In the genomic region with DNA sequence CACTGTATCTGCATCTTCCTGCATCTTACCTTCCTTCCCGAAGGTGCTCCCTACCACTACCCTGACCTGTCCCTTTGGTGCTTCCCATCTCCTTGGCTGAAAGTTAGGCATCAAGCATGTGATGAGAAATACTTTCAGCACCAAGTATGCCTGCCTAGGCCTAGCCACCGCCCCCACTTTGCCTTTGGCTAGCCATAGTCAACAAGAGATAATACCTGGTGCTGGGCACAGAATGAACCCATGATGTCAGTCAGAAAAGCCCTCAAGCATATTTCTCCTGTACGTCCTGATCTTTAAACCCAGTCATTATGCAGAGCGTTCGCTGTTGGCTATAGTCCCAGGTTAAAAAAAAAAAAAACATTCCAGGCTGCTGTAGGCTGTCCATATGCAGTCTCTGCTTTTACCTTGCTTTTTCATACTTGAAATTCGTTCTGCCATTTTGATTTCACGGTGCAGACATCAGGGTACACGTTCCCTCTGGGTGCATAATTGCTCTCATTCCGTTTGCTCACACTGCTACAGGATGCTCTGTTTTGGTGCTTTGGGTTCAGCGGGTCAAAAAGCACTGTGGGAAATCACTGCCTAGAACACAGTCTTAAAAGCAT, we compare ENCODE assay signal across 23 mouse cellular contexts. TPM values are rescaled to one million over a fixed set of nuclear protein-coding genes. Genes with fewer than 3 reads are reported as not detected.
A peak's percentile ranks its signal among the peaks of the same experiment; 100 is the strongest.
DNase-seq lines count a peak whose midpoint lies in the region; ATAC-seq lines count a peak whose summit lies in the region.
"Had no signal": no experiment of that assay in that cellular context is flagged by ENCODE, and none has a peak within 500 bp of the region (broad histone marks: within the 10 kb centered on the region; RNA-seq: fewer than 3 reads in every experiment).

No protein-coding gene starts in this region.

- no peaks in the 10 kb centered on the region for H3K36me3 ChIP-seq in hindbrain, embryonic 16.5 days (ENCODE audit: control insufficient read depth, insufficient read depth, low read length)
- no peaks in the 10 kb centered on the region for H3K36me3 ChIP-seq in hindbrain, embryonic 13.5 days
- H3K36me3 ChIP-seq in embryonic facial prominence, embryonic 13.5 days, result no peaks in the 10 kb centered on the region
- H3K36me3 ChIP-seq in midbrain, embryonic 16.5 days (ENCODE audit: control insufficient read depth, insufficient read depth, low read length), result no peaks in the 10 kb centered on the region
- no peaks in the 10 kb centered on the region for H3K36me3 ChIP-seq in neural tube, embryonic 15.5 days
- H3K36me3 ChIP-seq: forebrain, embryonic 10.5 days; heart, embryonic 10.5 days; limb, embryonic 13.5 days; lung, embryonic 15.5 days had no signal

- no peak overlapping the region for H3K27ac ChIP-seq in hindbrain, embryonic 16.5 days (ENCODE audit: low read depth, low read length)
- no peak overlapping the region for H3K27ac ChIP-seq in hindbrain, embryonic 13.5 days
- peak overlapping the region; percentile 22; the same call in 1 of the 2 replicates for H3K27ac ChIP-seq in embryonic facial prominence, embryonic 13.5 days
- no peak overlapping the region for H3K27ac ChIP-seq in midbrain, embryonic 16.5 days (ENCODE audit: low read length)
- no peak overlapping the region for H3K27ac ChIP-seq in neural tube, embryonic 15.5 days (replicated peaks)
- H3K27ac ChIP-seq: forebrain, embryonic 10.5 days; gastrocnemius, adult 2 months; heart, embryonic 10.5 days; limb, embryonic 13.5 days; liver, embryonic 14.5 days; lung, embryonic 15.5 days had no signal

- H3K4me3 ChIP-seq in hindbrain, embryonic 16.5 days (ENCODE audit: low read length), result no peak overlapping the region
- no peak overlapping the region for H3K4me3 ChIP-seq in hindbrain, embryonic 13.5 days
- no peak overlapping the region for H3K4me3 ChIP-seq in embryonic facial prominence, embryonic 13.5 days
- no peak overlapping the region for H3K4me3 ChIP-seq in midbrain, embryonic 16.5 days (ENCODE audit: low read depth, low read length)
- H3K4me3 ChIP-seq in neural tube, embryonic 15.5 days (replicated peaks), result no peak overlapping the region
- H3K4me3 ChIP-seq: forebrain, embryonic 10.5 days; gastrocnemius, adult 2 months; heart, embryonic 10.5 days; limb, embryonic 13.5 days; lung, embryonic 15.5 days had no signal

- no peaks in the 10 kb centered on the region for H3K4me1 ChIP-seq in hindbrain, embryonic 16.5 days (ENCODE audit: control insufficient read depth, insufficient read depth, low read depth, low read length)
- peaks cover 11% of the 10 kb centered on the region for H3K4me1 ChIP-seq in hindbrain, embryonic 13.5 days (replicated peaks)
- peaks cover 24% of the 10 kb centered on the region for H3K4me1 ChIP-seq in embryonic facial prominence, embryonic 13.5 days
- H3K4me1 ChIP-seq in midbrain, embryonic 16.5 days (ENCODE audit: control insufficient read depth, insufficient read depth, low read length), result peaks cover 3% of the 10 kb centered on the region; the same call in 1 of the 2 replicates
- H3K4me1 ChIP-seq in neural tube, embryonic 15.5 days, result no peaks in the 10 kb centered on the region
- H3K4me1 ChIP-seq: lung, embryonic 15.5 days had no signal

- H3K27me3 ChIP-seq in hindbrain, embryonic 16.5 days (replicated peaks; ENCODE audit: control insufficient read depth, insufficient read depth, low read length), result no peaks in the 10 kb centered on the region
- no peaks in the 10 kb centered on the region for H3K27me3 ChIP-seq in hindbrain, embryonic 13.5 days
- no peaks in the 10 kb centered on the region for H3K27me3 ChIP-seq in embryonic facial prominence, embryonic 13.5 days
- H3K27me3 ChIP-seq in midbrain, embryonic 16.5 days (ENCODE audit: control insufficient read depth, insufficient read depth, low read depth, low read length), result no peaks in the 10 kb centered on the region
- no peaks in the 10 kb centered on the region for H3K27me3 ChIP-seq in neural tube, embryonic 15.5 days (replicated peaks)
- H3K27me3 ChIP-seq: limb, embryonic 13.5 days; lung, embryonic 15.5 days had no signal

- ATAC-seq in hindbrain, embryonic 16.5 days, result peak; percentile 37; the same call in 1 of the 2 replicates
- no peak for ATAC-seq in hindbrain, embryonic 13.5 days (ENCODE audit: low FRiP score)
- ATAC-seq in embryonic facial prominence, embryonic 13.5 days (ENCODE audit: insufficient number of reproducible peaks, insufficient read depth, low FRiP score, low TSS enrichment, low read depth), result no peak; the same call in 1 of the 2 replicates
- ATAC-seq in midbrain, embryonic 16.5 days, result peak; percentile 76
- ATAC-seq in neural tube, embryonic 15.5 days (ENCODE audit: low FRiP score), result no peak
- ATAC-seq: activated CD4-positive, CD25-positive, alpha-beta regulatory T cell, adult 4 months; intestine, postnatal 0 days had no signal

- WGBS in hindbrain, embryonic 16.5 days, result 53% methylated on average over 10 of the region's 10 CpGs
- WGBS in hindbrain, embryonic 13.5 days, result 63% methylated on average over 10 of the region's 10 CpGs
- 34% methylated on average over 10 of the region's 10 CpGs for WGBS in embryonic facial prominence, embryonic 13.5 days
- WGBS in midbrain, embryonic 16.5 days, result 57% methylated on average over 10 of the region's 10 CpGs
- 70% methylated on average over 10 of the region's 10 CpGs for WGBS in neural tube, embryonic 15.5 days

- no peak overlapping the region for H3K4me2 ChIP-seq in hindbrain, embryonic 16.5 days (ENCODE audit: low read length)
- no peak overlapping the region for H3K4me2 ChIP-seq in hindbrain, embryonic 13.5 days
- H3K4me2 ChIP-seq in embryonic facial prominence, embryonic 13.5 days, result no peak overlapping the region
- no peak overlapping the region for H3K4me2 ChIP-seq in midbrain, embryonic 16.5 days (ENCODE audit: low read length)
- no peak overlapping the region for H3K4me2 ChIP-seq in neural tube, embryonic 15.5 days
- H3K4me2 ChIP-seq: limb, embryonic 13.5 days; lung, embryonic 15.5 days had no signal

- no peaks in the 10 kb centered on the region for H3K9me3 ChIP-seq in hindbrain, embryonic 16.5 days (ENCODE audit: control insufficient read depth, low read length)
- no peaks in the 10 kb centered on the region for H3K9me3 ChIP-seq in hindbrain, embryonic 13.5 days
- H3K9me3 ChIP-seq in embryonic facial prominence, embryonic 13.5 days, result no peaks in the 10 kb centered on the region
- H3K9me3 ChIP-seq in midbrain, embryonic 16.5 days (replicated peaks; ENCODE audit: control insufficient read depth, low read length, poor library complexity, severe bottlenecking), result no peaks in the 10 kb centered on the region
- no peaks in the 10 kb centered on the region for H3K9me3 ChIP-seq in neural tube, embryonic 15.5 days (replicated peaks)
- H3K9me3 ChIP-seq: forebrain, embryonic 10.5 days; heart, embryonic 10.5 days; limb, embryonic 13.5 days; lung, embryonic 15.5 days had no signal

- DNase-seq in fat pad, adult 2 months (ENCODE audit: extremely low read depth, low read depth, low spot score), result peak; percentile 96
- no peak for DNase-seq in thymus, adult 18-20 months
- DNase-seq: adrenal gland, adult 8-10 months; cerebellum, adult 18-20 months; cerebellum, postnatal 14 days; gastrocnemius, adult 2 months; kidney, postnatal 36 days; lung, postnatal 4 days; right cerebral cortex, adult 18-20 months; thymus, adult 2 months; thymus, postnatal 4 days had no signal

- no peak overlapping the region for H3K9ac ChIP-seq in hindbrain, embryonic 16.5 days (ENCODE audit: low read depth, low read length)
- no peak overlapping the region for H3K9ac ChIP-seq in hindbrain, embryonic 13.5 days
- no peak overlapping the region for H3K9ac ChIP-seq in embryonic facial prominence, embryonic 13.5 days
- no peak overlapping the region for H3K9ac ChIP-seq in midbrain, embryonic 16.5 days (ENCODE audit: low read depth, low read length)
- H3K9ac ChIP-seq in neural tube, embryonic 15.5 days (replicated peaks), result no peak overlapping the region
- H3K9ac ChIP-seq: limb, embryonic 13.5 days; liver, embryonic 14.5 days; lung, embryonic 15.5 days had no signal

RNA-seq across cellular contexts. Expression of gene Fam133b, which starts 13.9 kb away (rescaled TPM):
- polyA plus RNA-seq in hindbrain, embryonic 16.5 days (2015; fragmentation: Nextera tagmentation; extraction: Ambion mirVana), result 17.9 and 20.1 TPM in 2 replicates
- polyA plus RNA-seq in hindbrain, embryonic 13.5 days (2015; fragmentation: Nextera tagmentation; extraction: Ambion mirVana), result 29.3 and 32.1 TPM in 2 replicates
- polyA plus RNA-seq in embryonic facial prominence, embryonic 13.5 days (2015; fragmentation: Nextera tagmentation; extraction: Ambion mirVana), result 39.1 and 41.6 TPM in 2 replicates
- polyA plus RNA-seq in midbrain, embryonic 16.5 days (2015; fragmentation: Nextera tagmentation; extraction: Ambion mirVana), result 23.0 and 25.2 TPM in 2 replicates
- 21.9 and 23.6 TPM in 2 replicates for polyA plus RNA-seq in neural tube, embryonic 15.5 days (2015; fragmentation: Nextera tagmentation; extraction: Ambion mirVana)

RNA-seq across cellular contexts. Expression of gene 1700109H08Rik, which starts 41.7 kb away (rescaled TPM):
- 1.5 and 2.4 TPM in 2 replicates for polyA plus RNA-seq in hindbrain, embryonic 16.5 days (2015; fragmentation: Nextera tagmentation; extraction: Ambion mirVana)
- 2.5 and 3.8 TPM in 2 replicates for polyA plus RNA-seq in hindbrain, embryonic 13.5 days (2015; fragmentation: Nextera tagmentation; extraction: Ambion mirVana)
- polyA plus RNA-seq in embryonic facial prominence, embryonic 13.5 days (2015; fragmentation: Nextera tagmentation; extraction: Ambion mirVana), result 3.5 and 4.5 TPM in 2 replicates
- 2.2 and 2.4 TPM in 2 replicates for polyA plus RNA-seq in midbrain, embryonic 16.5 days (2015; fragmentation: Nextera tagmentation; extraction: Ambion mirVana)
- polyA plus RNA-seq in neural tube, embryonic 15.5 days (2015; fragmentation: Nextera tagmentation; extraction: Ambion mirVana), result 2.4 and 2.7 TPM in 2 replicates

Comparison
In these comparisons a context has a peak if more than half of its experiments do, and no peak if none do; other contexts are left out.
1. ATAC-seq: peak in hindbrain, embryonic 16.5 days (single experiment) and midbrain, embryonic 16.5 days (single experiment); none in hindbrain, embryonic 13.5 days (single experiment), embryonic facial prominence, embryonic 13.5 days (single experiment) and neural tube, embryonic 15.5 days (single experiment).